Mouse (Mus musculus) neural tube, embryonic 11.5 days (tissue): ENCODE measurements at regions not wholly inside any gene's neighbourhood (a gene's known extent, or its start where the extent isn't known, plus 50 kb on each side); places are given as distances from the start of the nearest gene placed in this dataset.
"Not testable (repeated sequence)": the region's sequence is repeated elsewhere in the genome, so short reads cannot be mapped to it uniquely, and the experiment has no call there.

Experiments used
- ATAC-seq: fragments of 200-750 bp; cut with Nextera tagmentation; 2 replicates; pipeline ENCODE4 v1.8.0; 2017; ENCODE audit warnings: moderate number of reproducible peaks, mild to moderate bottlenecking, moderate TSS enrichment, moderate library complexity; ENCODE audit not compliant: insufficient read depth, low FRiP score, low TSS enrichment
- DNase-seq: peaks from one replicate; pipeline ENCODE4 v3.0.0-alpha.2; 2015; ENCODE audit warnings: low spot score
- H3K27ac ChIP-seq: fragments of 300-500 bp; sonication (generic); 2 replicates; pipeline ENCODE4 v1.5.1; 2014; ENCODE audit warnings: low read depth, mild to moderate bottlenecking, low read length
- H3K27me3 ChIP-seq: fragments of 300-500 bp; sonication (generic); 2 replicates; pipeline ENCODE4 v1.6.1; 2014; ENCODE audit warnings: mild to moderate bottlenecking, low read length, mixed read lengths; ENCODE audit not compliant: control insufficient read depth, insufficient read depth
- H3K36me3 ChIP-seq: fragments of 300-500 bp; sonication (generic); 2 replicates; pipeline ENCODE4 v1.6.1; 2014; ENCODE audit warnings: mild to moderate bottlenecking, low read length, moderate library complexity, mixed read lengths; ENCODE audit not compliant: control insufficient read depth, insufficient read depth
- H3K4me1 ChIP-seq: fragments of 300-500 bp; sonication (generic); 2 replicates; pipeline ENCODE4 v1.6.1; 2014; ENCODE audit warnings: low read length, mixed read lengths; ENCODE audit not compliant: control insufficient read depth, insufficient read depth
- H3K4me2 ChIP-seq: fragments of 300-500 bp; sonication (generic); 2 replicates; pipeline ENCODE4 v1.6.1; 2014; ENCODE audit warnings: low read depth, mild to moderate bottlenecking, moderate library complexity
- H3K4me3 ChIP-seq: fragments of 300-500 bp; sonication (generic); 2 replicates; pipeline ENCODE4 v1.5.1; 2014; ENCODE audit warnings: low read depth, low read length
- H3K9ac ChIP-seq: fragments of 300-500 bp; sonication (generic); 2 replicates; pipeline ENCODE4 v1.6.1; 2014; ENCODE audit warnings: mild to moderate bottlenecking, low read length
- H3K9me3 ChIP-seq: fragments of 300-500 bp; sonication (generic); 2 replicates; pipeline ENCODE4 v1.6.1; 2016; ENCODE audit warnings: low read length; ENCODE audit not compliant: control insufficient read depth
- WGBS: fragments of 180-500 bp; shearing (Covaris S2); extraction: QIAGEN DNeasy Blood & Tissue Kit; methylation state at CpG from one replicate; pipeline ENCODE4 v1.1.7; 2014; 5-methylcytosine and 5-hydroxymethylcytosine counted together

GRCm38 (mm10) chr15:59722661-59723413, 293.6 kb downstream of the 4933412E24Rik start:
- no peak overlapping the region for H3K4me2 ChIP-seq
- 86% methylated on average over 2 of the region's 2 CpGs for WGBS
- no peak overlapping the region for H3K9ac ChIP-seq
- no peaks in the 10 kb centered on the region for H3K4me1 ChIP-seq
- no peak for ATAC-seq
- H3K36me3 ChIP-seq, result no peaks in the 10 kb centered on the region
- no peak overlapping the region for H3K4me3 ChIP-seq
- H3K27me3 ChIP-seq, result no peaks in the 10 kb centered on the region
- no peaks in the 10 kb centered on the region for H3K9me3 ChIP-seq
- DNase-seq, result no peak
- no peak overlapping the region for H3K27ac ChIP-seq

- Histone ChIP-seq H3K9me3 (no peaks in the 10 kb centered on the region), H3K27ac (no peak overlapping the region), H3K4me1 (no peaks in the 10 kb centered on the region), H3K27me3 (no peaks in the 10 kb centered on the region), H3K9ac (no peak overlapping the region), H3K36me3 (no peaks in the 10 kb centered on the region), H3K4me2 (no peak overlapping the region), H3K4me3 (no peak overlapping the region)
- DNase-seq (no peak), ATAC-seq (no peak)
- WGBS, result 79% methylated on average over 4 of the region's 4 CpGs
These were observed 295.0 kb downstream of the 4933412E24Rik start for GRCm38 (mm10) chr15:59721420-59721819.

GRCm38 (mm10) chr15:59721018-59721417, 295.4 kb downstream of the 4933412E24Rik start:
- Histone ChIP-seq H3K4me3 (no peak overlapping the region), H3K9me3 (no peaks in the 10 kb centered on the region), H3K36me3 (no peaks in the 10 kb centered on the region), H3K4me2 (no peak overlapping the region), H3K27ac (no peak overlapping the region), H3K27me3 (no peaks in the 10 kb centered on the region), H3K9ac (no peak overlapping the region), H3K4me1 (no peaks in the 10 kb centered on the region)
- DNase-seq, result no peak
- no peak for ATAC-seq
- 87% methylated on average over 6 of the region's 6 CpGs for WGBS

- no peaks in the 10 kb centered on the region for H3K27me3 ChIP-seq
- WGBS, result 94% methylated on average over 6 of the region's 6 CpGs
- no peak overlapping the region for H3K4me2 ChIP-seq
- DNase-seq, result no peak
- H3K27ac ChIP-seq, result no peak overlapping the region
- no peak for ATAC-seq
- no peaks in the 10 kb centered on the region for H3K4me1 ChIP-seq
- H3K9ac ChIP-seq, result no peak overlapping the region
- no peaks in the 10 kb centered on the region for H3K9me3 ChIP-seq
- H3K36me3 ChIP-seq, result no peaks in the 10 kb centered on the region
- H3K4me3 ChIP-seq, result no peak overlapping the region
These were observed 296.3 kb downstream of the 4933412E24Rik start for GRCm38 (mm10) chr15:59720149-59720548.

GRCm38 (mm10) chr15:59719383-59720128, 296.9 kb downstream of the 4933412E24Rik start:
- not testable (repeated sequence) for H3K9me3 ChIP-seq, H3K36me3 ChIP-seq, H3K27ac ChIP-seq, H3K4me2 ChIP-seq, H3K9ac ChIP-seq, H3K4me1 ChIP-seq, DNase-seq, ATAC-seq, H3K4me3 ChIP-seq, H3K27me3 ChIP-seq
- 87% methylated on average over 6 of the region's 6 CpGs for whole genome bisulfite sequencing

- DNase-seq, result no peak
- no peaks in the 10 kb centered on the region for H3K4me1 ChIP-seq
- no peak for ATAC-seq
- H3K9ac ChIP-seq, result no peak overlapping the region
- no peak overlapping the region for H3K4me3 ChIP-seq
- H3K36me3 ChIP-seq, result no peaks in the 10 kb centered on the region
- no peaks in the 10 kb centered on the region for H3K9me3 ChIP-seq
- H3K27ac ChIP-seq, result no peak overlapping the region
- WGBS, result 83% methylated on average over 6 of the region's 6 CpGs
- no peak overlapping the region for H3K4me2 ChIP-seq
- H3K27me3 ChIP-seq, result no peaks in the 10 kb centered on the region
These were observed 299.5 kb downstream of the 4933412E24Rik start for GRCm38 (mm10) chr15:59716872-59717271.

GRCm38 (mm10) chr15:59715951-59716350, 300.5 kb downstream of the 4933412E24Rik start:
- no peak overlapping the region for H3K27ac ChIP-seq
- no peak overlapping the region for H3K9ac ChIP-seq
- DNase-seq (no peak), ATAC-seq (no peak)
- no peak overlapping the region for H3K4me2 ChIP-seq
- no peaks in the 10 kb centered on the region for H3K4me1 ChIP-seq
- H3K4me3 ChIP-seq, result no peak overlapping the region
- H3K36me3 ChIP-seq, result no peaks in the 10 kb centered on the region
- H3K27me3 ChIP-seq, result no peaks in the 10 kb centered on the region
- WGBS, result 76% methylated on average over 3 of the region's 3 CpGs
- no peaks in the 10 kb centered on the region for H3K9me3 ChIP-seq

GRCm38 (mm10) chr15:59713965-59714739, 302.3 kb downstream of the 4933412E24Rik start:
- Histone ChIP-seq H3K4me3 (no peak overlapping the region), H3K27ac (no peak overlapping the region), H3K27me3 (no peaks in the 10 kb centered on the region), H3K4me1 (no peaks in the 10 kb centered on the region), H3K4me2 (no peak overlapping the region), H3K9me3 (no peaks in the 10 kb centered on the region), H3K9ac (no peak overlapping the region), H3K36me3 (no peaks in the 10 kb centered on the region)
- ATAC-seq (no peak), DNase-seq (no peak)
- WGBS, result 66% methylated on average over 8 of the region's 8 CpGs
